Mouse (Mus musculus) heart, embryonic 14.5 days (tissue): Measurements from ENCODE around the gene Mustn1. TPM values are rescaled to one million over a fixed set of nuclear protein-coding genes. Genes with fewer than 3 reads are reported as not detected.

Source experiments
- ATAC-seq: fragments of 200-750 bp; cut with Nextera tagmentation; 2 replicates; pipeline ENCODE4 v1.8.0; 2017; ENCODE audit warnings: low read depth, moderate TSS enrichment; ENCODE audit not compliant: insufficient number of reproducible peaks, insufficient read depth, low FRiP score
- H3K27ac ChIP-seq, 2 experiments: fragments of 200-500 bp in 1 of 2; fragments of 300-500 bp in 1 of 2; sonication (generic) in 1 of 2; replicated peaks in 1 of 2; 2 replicates each; pipeline ENCODE4 v1.5.1; 2012 to 2014; ENCODE audit warnings: low read depth in 2 of 2, low read length in 2 of 2, control low read depth in 1 of 2, mild to moderate bottlenecking in 1 of 2, mixed read lengths in 1 of 2; ENCODE audit not compliant: control insufficient read depth in 1 of 2, insufficient read depth in 1 of 2
- H3K27me3 ChIP-seq: fragments of 300-500 bp; sonication (generic); 2 replicates; pipeline ENCODE4 v1.6.1; 2014; ENCODE audit warnings: mild to moderate bottlenecking, low read length, control low read depth; ENCODE audit not compliant: control insufficient read depth, insufficient read depth
- H3K36me3 ChIP-seq: fragments of 300-500 bp; sonication (generic); 2 replicates; pipeline ENCODE4 v1.6.1; 2014; ENCODE audit warnings: mild to moderate bottlenecking, control low read depth, low read length, mixed read lengths; ENCODE audit not compliant: control insufficient read depth, insufficient read depth
- H3K4me1 ChIP-seq, 2 experiments: fragments of 200-500 bp in 1 of 2; fragments of 300-500 bp in 1 of 2; sonication (generic) in 1 of 2; 2 replicates each; pipeline ENCODE4 v1.6.1; 2012 to 2014; ENCODE audit warnings: low read length in 2 of 2, control low read depth in 1 of 2, mixed read lengths in 1 of 2; ENCODE audit not compliant: control insufficient read depth in 2 of 2, insufficient read depth in 2 of 2
- H3K4me2 ChIP-seq: fragments of 300-500 bp; sonication (generic); 2 replicates; pipeline ENCODE4 v1.6.1; 2014; ENCODE audit warnings: mild to moderate bottlenecking, low read length
- H3K4me3 ChIP-seq, 2 experiments: fragments of 200-500 bp in 1 of 2; fragments of 300-500 bp in 1 of 2; sonication (generic) in 1 of 2; 2 replicates each; pipeline ENCODE4 v1.5.1; 2012 to 2014; ENCODE audit warnings: low read length in 2 of 2, mild to moderate bottlenecking in 2 of 2, control low read depth in 1 of 2, low read depth in 1 of 2, moderate library complexity in 1 of 2; ENCODE audit not compliant: control insufficient read depth in 1 of 2, insufficient read depth in 1 of 2
- H3K9ac ChIP-seq: fragments of 300-500 bp; sonication (generic); 2 replicates; pipeline ENCODE4 v1.6.1; 2014; ENCODE audit warnings: mild to moderate bottlenecking, low read length
- H3K9me3 ChIP-seq: fragments of 300-500 bp; sonication (generic); 2 replicates; pipeline ENCODE4 v1.6.1; 2016; ENCODE audit warnings: low read length, control low read depth; ENCODE audit not compliant: control insufficient read depth
- WGBS: fragments of 180-500 bp; shearing (Covaris S2); extraction: QIAGEN DNeasy Blood & Tissue Kit; methylation state at CpG from one replicate; pipeline ENCODE4 v1.1.7; 2014; 5-methylcytosine and 5-hydroxymethylcytosine counted together
- polyA plus RNA-seq: library from polyadenylated mRNA; unstranded; fragments of >200 nt; fragmentation: Nextera tagmentation; extraction: Ambion mirVana; gene quantifications from 2 replicates; pipeline ENCODE4 v1.2.1, GENCODE M21; 2014

Gene Mustn1
- polyA plus RNA-seq, 1 experiment from 2014 or later, result 3.3 TPM

DNA sequence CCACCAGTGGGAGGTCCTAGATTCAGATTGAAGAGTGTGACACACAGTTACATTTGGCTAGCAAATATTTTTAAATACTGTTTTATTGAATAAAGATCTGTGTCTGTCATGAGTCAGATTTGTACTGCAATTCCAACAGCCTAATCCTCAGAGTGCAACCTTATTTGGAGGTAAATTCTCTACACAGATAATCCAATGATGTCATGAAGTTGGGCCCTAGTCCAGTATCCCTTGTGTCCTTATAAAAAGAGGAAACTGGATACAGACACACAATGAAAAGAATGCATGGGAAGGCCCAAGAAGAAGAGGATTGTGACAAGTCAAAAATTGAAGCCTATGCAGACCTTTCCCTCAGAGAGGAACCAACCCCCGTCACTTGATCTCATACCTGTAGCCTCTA lies 37.5 kb downstream of the Mustn1 start:
- Histone ChIP-seq H3K4me3 (no peak overlapping the region), H3K27ac (no peak overlapping the region), H3K27me3 (no peaks in the 10 kb centered on the region), H3K9me3 (no peaks in the 10 kb centered on the region), H3K9ac (no peak overlapping the region), H3K36me3 (no peaks in the 10 kb centered on the region), H3K4me2 (no peak overlapping the region), H3K4me1 (no peaks in the 10 kb centered on the region)
- WGBS, result 76% methylated on average over 1 of the region's 1 CpGs
- no peak for ATAC-seq

DNA sequence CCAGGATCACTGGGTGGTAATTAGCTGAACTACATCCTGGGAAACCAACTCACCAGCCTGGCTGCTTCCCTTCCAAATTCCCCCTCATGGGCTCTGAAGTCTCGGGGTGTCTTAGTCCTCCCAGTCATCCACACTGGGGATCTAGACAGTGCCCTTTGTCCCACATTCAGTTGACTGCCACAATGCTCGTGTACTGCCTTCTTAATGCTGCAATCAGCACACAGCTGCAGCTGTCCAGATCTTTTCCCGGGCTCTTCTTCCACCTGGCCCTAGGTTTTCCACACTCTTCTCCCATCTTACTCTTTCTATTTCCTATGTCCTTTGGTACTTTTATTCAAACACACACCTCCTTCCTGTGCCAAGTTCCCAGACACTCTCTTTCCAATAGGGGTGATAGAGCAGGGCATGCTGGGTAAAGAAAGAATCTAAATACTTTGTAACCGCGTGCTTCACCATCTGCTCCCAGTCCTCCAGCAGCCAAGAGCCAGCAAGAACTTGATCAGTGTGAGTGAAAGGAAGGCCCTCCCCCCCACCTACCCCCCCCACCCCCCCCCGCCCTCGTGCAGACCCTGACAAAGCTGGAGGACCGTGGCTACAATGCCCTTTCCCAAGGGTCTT lies 43.2 kb downstream of the Mustn1 start:
- 58% methylated on average over 8 of the region's 8 CpGs for WGBS
- Histone ChIP-seq H3K4me2 (no peak overlapping the region), H3K9ac (no peak overlapping the region), H3K9me3 (no peaks in the 10 kb centered on the region), H3K27ac (no peak overlapping the region), H3K4me1 (no peaks in the 10 kb centered on the region; a peak in 1 of 4 replicates), H3K4me3 (no peak overlapping the region), H3K36me3 (no peaks in the 10 kb centered on the region), H3K27me3 (no peaks in the 10 kb centered on the region)
- ATAC-seq, result no peak

DNA sequence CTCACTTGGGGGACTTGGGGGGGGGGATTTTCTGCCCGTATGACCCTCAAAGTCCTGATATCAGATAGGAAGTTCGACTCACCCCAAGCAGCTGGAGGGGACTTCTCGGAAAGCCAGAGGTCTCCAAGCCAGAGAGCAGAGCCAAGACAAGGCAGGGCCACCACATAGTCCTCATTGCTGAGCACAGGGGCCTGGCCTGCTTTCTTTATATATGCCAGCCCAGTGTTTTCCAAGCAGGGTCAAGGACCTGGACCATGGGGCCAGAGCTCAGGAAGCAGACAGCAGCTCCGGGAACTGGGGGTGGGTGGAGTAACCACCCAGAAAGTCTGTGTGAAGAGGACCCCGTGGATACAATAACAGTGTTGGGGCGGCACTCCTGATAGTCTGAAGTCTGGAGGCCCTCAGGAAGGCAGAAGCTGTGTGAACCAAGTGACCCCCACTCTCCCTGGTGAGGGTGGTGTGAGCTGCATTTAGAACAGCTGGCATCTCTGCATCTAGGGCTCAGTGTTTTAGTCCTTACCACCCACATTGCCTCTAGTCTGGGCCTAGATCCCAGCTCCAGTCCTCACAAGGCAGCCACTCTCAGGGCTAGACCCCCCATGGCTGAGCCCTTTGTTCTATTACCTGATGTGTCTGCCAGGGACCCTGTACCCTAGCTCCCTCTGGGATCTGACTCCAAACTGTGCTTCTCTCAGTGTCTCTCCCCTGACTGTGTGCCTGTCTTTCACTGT lies 44.5 kb downstream of the Mustn1 start, which contains the start of gene Itih3:
Gene Itih3 (minus strand): TSS at position 386 of the 731 bp plus-strand sequence.
- 0 out of 2 replicates have a peak, but pooled peaks have one; percentile 20 for ATAC-seq

DNA sequence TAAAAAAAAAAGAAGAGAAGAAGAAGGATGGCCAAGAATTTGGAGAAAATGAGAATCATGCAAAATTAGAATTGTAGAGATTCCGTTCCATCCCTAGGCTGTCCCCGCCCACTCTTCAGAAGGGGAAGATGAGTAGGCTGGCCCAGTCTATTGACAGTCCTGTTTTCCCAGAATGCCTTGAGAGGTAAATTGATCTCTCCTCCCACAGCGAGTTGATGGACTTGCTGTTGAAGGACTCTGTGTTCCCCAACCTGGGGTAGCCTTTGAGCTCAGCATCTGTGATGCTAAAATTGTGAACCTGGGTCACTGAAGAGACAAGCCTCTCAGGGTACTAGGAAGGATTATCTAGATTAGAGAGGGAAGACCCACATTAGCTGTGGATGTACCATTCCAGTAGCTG lies 46.5 kb downstream of the Mustn1 start:
- ATAC-seq, result no peak
- Histone ChIP-seq H3K36me3 (no peaks in the 10 kb centered on the region), H3K27ac (no peak overlapping the region), H3K27me3 (no peaks in the 10 kb centered on the region), H3K9ac (no peak overlapping the region), H3K4me1 (no peaks in the 10 kb centered on the region; a peak in 1 of 4 replicates), H3K4me2 (no peak overlapping the region), H3K9me3 (no peaks in the 10 kb centered on the region), H3K4me3 (no peak overlapping the region)
- WGBS, result 87% methylated on average over 3 of the region's 3 CpGs

More for the DNA sequence above, 44.5 kb downstream of the Mustn1 start, which contains the start of gene Itih3:
- Histone ChIP-seq H3K27me3 (no peaks in the 10 kb centered on the region), H3K9me3 (no peaks in the 10 kb centered on the region), H3K4me1 (no peaks in the 10 kb centered on the region; a peak in 1 of 4 replicates), H3K27ac (no peak within 1 kb of the TSS), H3K36me3 (no peaks in the 10 kb centered on the region), H3K4me2 (no peak within 1 kb of the TSS), H3K4me3 (no peak within 1 kb of the TSS), H3K9ac (no peak within 1 kb of the TSS)
- WGBS, result 39% methylated on average over 6 of the region's 6 CpGs

GRCm38 (mm10) chr14:30930386-30930785 lies 51.4 kb downstream of the Mustn1 start:
- WGBS, result 85% methylated on average over 4 of the region's 4 CpGs
- H3K4me1 ChIP-seq, result no peaks in the 10 kb centered on the region
- H3K9ac ChIP-seq, result no peak overlapping the region

More at GRCm38 (mm10) chr14:30930386-30930785, 51.4 kb downstream of the Mustn1 start:
- Histone ChIP-seq H3K9me3 (no peaks in the 10 kb centered on the region), H3K27me3 (no peaks in the 10 kb centered on the region), H3K4me3 (no peak overlapping the region), H3K4me2 (no peak overlapping the region), H3K36me3 (no peaks in the 10 kb centered on the region), H3K27ac (no peak overlapping the region)
- ATAC-seq, result no peak

Other genes with a start within 250 kb of the Mustn1 start
- 10.6 and 11.8 TPM in 2 replicates for gene Rft1, start 224.8 kb upstream of the Mustn1 start, polyA plus RNA-seq
- 11.1 TPM in 2 replicates for gene Sfmbt1, start 164.4 kb upstream of the Mustn1 start, polyA plus RNA-seq
- gene Tmem110, start 53.6 kb upstream of the Mustn1 start, polyA plus RNA-seq, result 15.4 and 16.3 TPM in 2 replicates
- gene Itih4, start 7.3 kb downstream of the Mustn1 start, polyA plus RNA-seq, result 0.27 and 0.53 TPM in 2 replicates
- 1.5 and 2.2 TPM in 2 replicates for gene Itih3, start 44.6 kb downstream of the Mustn1 start, polyA plus RNA-seq
- not detected in 2 replicates for gene Itih1, start 64.1 kb downstream of the Mustn1 start, polyA plus RNA-seq
- 5.4 and 5.5 TPM in 2 replicates for gene Nek4, start 72.2 kb downstream of the Mustn1 start, polyA plus RNA-seq
- gene Glt8d1, start 122.2 kb downstream of the Mustn1 start, polyA plus RNA-seq, result 48.1 and 60.3 TPM in 2 replicates
- gene Spcs1, start 122.5 kb downstream of the Mustn1 start, polyA plus RNA-seq, result 382 and 395 TPM in 2 replicates
- 75.1 and 89.0 TPM in 2 replicates for gene Pbrm1, start 139.9 kb downstream of the Mustn1 start, polyA plus RNA-seq
- gene Gnl3, start 140.0 kb downstream of the Mustn1 start, polyA plus RNA-seq, result 49.3 and 51.4 TPM in 2 replicates
- gene Smim4, start 249.8 kb downstream of the Mustn1 start, polyA plus RNA-seq, result 98.2 and 107 TPM in 2 replicates